Mouse (Mus musculus) kidney, embryonic 16.5 days (tissue): Measurements from ENCODE around the gene Gas2l1. TPM values are rescaled to one million over a fixed set of nuclear protein-coding genes. Genes with fewer than 3 reads are reported as not detected.

ENCODE experiments used
- ATAC-seq: fragments of 200-750 bp; cut with Nextera tagmentation; 2 replicates; pipeline ENCODE4 v1.8.0; 2017; ENCODE audit warnings: moderate TSS enrichment; ENCODE audit not compliant: low FRiP score, low TSS enrichment
- H3K27ac ChIP-seq: fragments of 300-500 bp; sonication (generic); 2 replicates; pipeline ENCODE4 v1.5.1; 2014; ENCODE audit warnings: low read length
- H3K27me3 ChIP-seq: fragments of 300-500 bp; sonication (generic); 2 replicates; pipeline ENCODE4 v1.6.1; 2014; ENCODE audit warnings: low read length, control low read depth, mixed read lengths; ENCODE audit not compliant: insufficient read depth
- H3K36me3 ChIP-seq: fragments of 300-500 bp; sonication (generic); 2 replicates; pipeline ENCODE4 v1.6.1; 2014; ENCODE audit warnings: low read length, control low read depth, mixed read lengths; ENCODE audit not compliant: insufficient read depth
- H3K4me1 ChIP-seq: fragments of 300-500 bp; sonication (generic); 2 replicates; pipeline ENCODE4 v1.6.1; 2014; ENCODE audit warnings: low read length, control low read depth, mixed read lengths; ENCODE audit not compliant: insufficient read depth
- H3K4me2 ChIP-seq: fragments of 300-500 bp; sonication (generic); replicated peaks from 2 replicates; pipeline ENCODE4 v1.6.1; 2014; ENCODE audit warnings: low read depth, low read length
- H3K4me3 ChIP-seq: fragments of 300-500 bp; sonication (generic); 2 replicates; pipeline ENCODE4 v1.5.1; 2014; ENCODE audit warnings: mild to moderate bottlenecking, low read length
- H3K9ac ChIP-seq: fragments of 300-500 bp; sonication (generic); replicated peaks from 2 replicates; pipeline ENCODE4 v1.6.1; 2014; ENCODE audit warnings: low read length
- H3K9me3 ChIP-seq: fragments of 300-500 bp; sonication (generic); 2 replicates; pipeline ENCODE4 v1.6.1; 2016; ENCODE audit warnings: low read length, control low read depth
- WGBS: fragments of 180-500 bp; shearing (Covaris S2); extraction: QIAGEN DNeasy Blood & Tissue Kit; methylation state at CpG from one replicate; pipeline ENCODE4 v1.1.7; 2014; 5-methylcytosine and 5-hydroxymethylcytosine counted together
- microRNA-seq: library from miRNA; unstranded; fragments of <30 nt; microRNA quantifications from one replicate; pipeline ENCODE4, GENCODE M21; 2016
- polyA plus RNA-seq: library from polyadenylated mRNA; unstranded; fragments of >200 nt; fragmentation: Nextera tagmentation; extraction: Ambion mirVana; gene quantifications from 2 replicates; pipeline ENCODE4 v1.2.1, GENCODE M21; 2015

Gene Gas2l1
- polyA plus RNA-seq, 1 experiment from 2014 or later = 28.4 TPM

DNA sequence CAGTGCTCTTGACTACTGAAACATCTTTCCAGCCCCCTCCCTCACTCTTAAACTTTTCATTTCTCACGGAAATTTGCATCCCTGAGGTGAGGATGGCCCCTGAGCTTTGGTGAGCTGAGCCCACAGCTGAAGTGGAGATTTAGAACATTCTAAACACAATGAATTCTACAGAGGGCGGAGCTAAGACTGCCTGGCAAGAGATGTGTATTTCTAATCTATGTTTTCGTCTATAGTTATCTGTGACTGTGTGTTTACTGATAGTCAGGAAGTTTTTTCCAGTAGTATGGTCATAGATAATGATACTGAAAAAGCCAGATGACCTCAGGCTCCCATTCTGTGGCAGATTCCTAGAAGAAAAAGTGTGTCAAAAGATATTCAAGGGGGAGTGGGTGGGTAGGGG, 56.3 kb downstream of the Gas2l1 start:
- WGBS = 87% methylated on average over 3 of the region's 3 CpGs
- H3K9ac ChIP-seq = no peak overlapping the region
- peaks cover 10% of the 10 kb centered on the region for H3K36me3 ChIP-seq
- H3K27me3 ChIP-seq = no peaks in the 10 kb centered on the region
- no peak for ATAC-seq
- no peak overlapping the region for H3K27ac ChIP-seq
- no peaks in the 10 kb centered on the region for H3K9me3 ChIP-seq
- no peak overlapping the region for H3K4me3 ChIP-seq
- H3K4me2 ChIP-seq = no peak overlapping the region
- H3K4me1 ChIP-seq = no peaks in the 10 kb centered on the region

- 85% methylated on average over 1 of the region's 1 CpGs for WGBS
These were observed 57.9 kb downstream of the Gas2l1 start for GRCm38 (mm10) chr11:5007186-5007585.

GRCm38 (mm10) chr11:5005528-5005927, 59.6 kb downstream of the Gas2l1 start:
- Histone ChIP-seq H3K4me1 (no peaks in the 10 kb centered on the region), H3K27me3 (no peaks in the 10 kb centered on the region), H3K36me3 (peaks cover 10% of the 10 kb centered on the region), H3K9ac (no peak overlapping the region), H3K4me2 (no peak overlapping the region), H3K4me3 (no peak overlapping the region), H3K9me3 (no peaks in the 10 kb centered on the region), H3K27ac (no peak overlapping the region)
- ATAC-seq = no peak
- 83% methylated on average over 2 of the region's 2 CpGs for WGBS

More at GRCm38 (mm10) chr11:5007186-5007585, 57.9 kb downstream of the Gas2l1 start:
- Histone ChIP-seq H3K36me3 (peaks cover 10% of the 10 kb centered on the region), H3K9me3 (no peaks in the 10 kb centered on the region), H3K27me3 (no peaks in the 10 kb centered on the region), H3K4me3 (no peak overlapping the region), H3K4me1 (no peaks in the 10 kb centered on the region), H3K27ac (no peak overlapping the region), H3K4me2 (no peak overlapping the region), H3K9ac (no peak overlapping the region)
- ATAC-seq = no peak

Small RNA genes within 50 kb of the gene (microRNA-seq; reads per million reads assigned to microRNA genes)
- gene Gm47296 = not detected

Other genes with a start within 250 kb of the Gas2l1 start
- gene Nf2, start 215.8 kb downstream of the Gas2l1 start, polyA plus RNA-seq = 53.0 and 53.8 TPM in 2 replicates
- 92.2 and 92.6 TPM in 2 replicates for gene Nipsnap1, start 191.4 kb downstream of the Gas2l1 start, polyA plus RNA-seq
- 39.0 and 39.5 TPM in 2 replicates for gene Thoc5, start 170.0 kb downstream of the Gas2l1 start, polyA plus RNA-seq
- gene Nefh, start 117.3 kb downstream of the Gas2l1 start, polyA plus RNA-seq = 0.19 TPM in 2 replicates
- gene Ap1b1, start 78.5 kb downstream of the Gas2l1 start, polyA plus RNA-seq = 76.9 and 79.1 TPM in 2 replicates
- 2.9 and 3.0 TPM in 2 replicates for gene Rasl10a, start 7.2 kb downstream of the Gas2l1 start, polyA plus RNA-seq
- 35.1 and 39.0 TPM in 2 replicates for gene Rhbdd3, start 33.6 kb upstream of the Gas2l1 start, polyA plus RNA-seq
- gene Ewsr1, start 33.9 kb upstream of the Gas2l1 start, polyA plus RNA-seq = 859 and 884 TPM in 2 replicates
- gene Emid1, start 86.9 kb upstream of the Gas2l1 start, polyA plus RNA-seq = 230 and 247 TPM in 2 replicates
- gene Kremen1, start 196.2 kb upstream of the Gas2l1 start, polyA plus RNA-seq = 25.9 and 27.5 TPM in 2 replicates